Mouse (Mus musculus): ENCODE data around the gene Ccdc154. TPM values are rescaled to one million over a fixed set of nuclear protein-coding genes. Genes with fewer than 3 reads are reported as not detected.
A peak's percentile ranks its signal among the peaks of the same experiment; 100 is the strongest.

Gene Ccdc154
- polyA plus RNA-seq, 1 experiment from 2014 or later, result not detected

DNA sequence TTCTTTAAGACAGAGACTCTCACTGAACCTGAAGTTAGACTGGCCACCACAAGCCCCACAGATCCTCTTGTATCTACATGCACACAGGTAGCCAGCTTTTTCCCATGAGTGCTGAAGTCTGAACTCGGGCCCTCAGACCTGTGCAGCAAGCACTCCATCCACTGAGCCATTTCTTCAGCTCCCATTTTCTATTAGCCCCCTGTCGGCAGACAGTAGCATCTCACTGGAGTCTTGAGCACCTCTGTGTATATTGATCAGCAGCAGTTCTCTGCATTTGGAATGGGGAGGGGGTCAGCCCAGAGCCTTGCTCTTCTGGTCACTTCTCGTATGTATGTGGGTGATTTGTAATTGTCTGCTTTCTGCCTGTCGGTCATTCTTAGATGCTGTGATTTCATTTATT lies 22.3 kb upstream of the Ccdc154 start:
- 70% methylated on average over 4 of the region's 4 CpGs for WGBS (ENCODE audit: insufficient replicate concordance)
- Histone ChIP-seq H3K4me1 (ENCODE audit: insufficient read depth) (no peaks in the 10 kb centered on the region), H3K4me2 (ENCODE audit: low read depth, low read length) (no peak overlapping the region), H3K27ac (ENCODE audit: low read depth) (no peak overlapping the region), H3K9ac (replicated peaks) (no peak overlapping the region), H3K36me3 (replicated peaks; ENCODE audit: insufficient read depth, low read length) (0 out of 2 replicates have a peak, but pooled peaks cover 2% of the 10 kb centered on the region), H3K27me3 (ENCODE audit: insufficient read depth, low read length) (no peaks in the 10 kb centered on the region), H3K4me3 (ENCODE audit: low read depth, low read length) (no peak overlapping the region), H3K9me3 (ENCODE audit: low read length) (no peaks in the 10 kb centered on the region)
- no peak for ATAC-seq
- TF ChIP-seq EP300 (IDR thresholded peaks at IDR 0.05; ENCODE audit: low read depth) (no peak), CTCF (IDR thresholded peaks at IDR 0.05; ENCODE audit: low read depth) (peak; percentile 51)
- DNase-seq, result no peak

- Histone ChIP-seq H3K9me3 (ENCODE audit: low read length) (no peaks in the 10 kb centered on the region), H3K4me3 (ENCODE audit: low read depth, low read length) (no peak overlapping the region), H3K36me3 (replicated peaks; ENCODE audit: insufficient read depth, low read length) (peaks cover 19% of the 10 kb centered on the region), H3K27ac (ENCODE audit: low read depth) (no peak overlapping the region), H3K4me1 (ENCODE audit: insufficient read depth) (no peaks in the 10 kb centered on the region), H3K4me2 (ENCODE audit: low read depth, low read length) (no peak overlapping the region), H3K27me3 (ENCODE audit: insufficient read depth, low read length) (no peaks in the 10 kb centered on the region), H3K9ac (replicated peaks) (no peak overlapping the region)
- TF ChIP-seq CTCF (IDR thresholded peaks at IDR 0.05; ENCODE audit: low read depth) (no peak), EP300 (IDR thresholded peaks at IDR 0.05; ENCODE audit: low read depth) (no peak)
- no peak for ATAC-seq
- WGBS (ENCODE audit: insufficient replicate concordance), result 77% methylated on average over 7 of the region's 7 CpGs
- DNase-seq, result no peak
Observed at GRCm38 (mm10) chr17:25163387-25163786, 1.1 kb downstream of the Ccdc154 start.

DNA sequence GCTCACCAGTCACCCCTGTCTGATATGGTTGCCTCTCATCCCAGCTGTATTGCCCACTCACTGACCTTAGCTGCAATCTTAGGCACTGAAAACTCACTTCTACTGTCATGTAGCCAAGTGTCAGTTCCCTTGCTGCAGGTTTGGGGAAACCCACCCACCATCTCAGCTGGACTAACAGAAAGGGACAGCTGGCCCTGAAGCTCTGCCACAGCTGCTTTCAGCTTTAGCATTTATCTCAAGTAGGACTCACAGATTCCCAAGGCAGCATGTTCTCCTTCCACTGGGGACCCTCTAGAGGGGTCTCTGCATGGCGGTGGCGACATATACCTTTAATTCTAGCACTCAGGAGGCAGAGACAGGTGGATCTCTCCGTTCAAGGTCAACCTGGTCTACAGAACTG lies 2.5 kb downstream of the Ccdc154 start:
- ATAC-seq, result no peak
- peaks cover 13% of the 10 kb centered on the region for H3K36me3 ChIP-seq (replicated peaks; ENCODE audit: insufficient read depth, low read length)
- no peak overlapping the region for H3K4me2 ChIP-seq (ENCODE audit: low read depth, low read length)
- DNase-seq, result no peak
- 87% methylated on average over 3 of the region's 3 CpGs for WGBS (ENCODE audit: insufficient replicate concordance)
- no peaks in the 10 kb centered on the region for H3K27me3 ChIP-seq (ENCODE audit: insufficient read depth, low read length)
- no peak for TF ChIP-seq CTCF (IDR thresholded peaks at IDR 0.05; ENCODE audit: low read depth)
- no peak for TF ChIP-seq EP300 (IDR thresholded peaks at IDR 0.05; ENCODE audit: low read depth)
- H3K9ac ChIP-seq (replicated peaks), result no peak overlapping the region
- H3K4me1 ChIP-seq (ENCODE audit: insufficient read depth), result no peaks in the 10 kb centered on the region
- no peaks in the 10 kb centered on the region for H3K9me3 ChIP-seq (ENCODE audit: low read length)
- no peak overlapping the region for H3K4me3 ChIP-seq (ENCODE audit: low read depth, low read length)
- no peak overlapping the region for H3K27ac ChIP-seq (ENCODE audit: low read depth)

DNA sequence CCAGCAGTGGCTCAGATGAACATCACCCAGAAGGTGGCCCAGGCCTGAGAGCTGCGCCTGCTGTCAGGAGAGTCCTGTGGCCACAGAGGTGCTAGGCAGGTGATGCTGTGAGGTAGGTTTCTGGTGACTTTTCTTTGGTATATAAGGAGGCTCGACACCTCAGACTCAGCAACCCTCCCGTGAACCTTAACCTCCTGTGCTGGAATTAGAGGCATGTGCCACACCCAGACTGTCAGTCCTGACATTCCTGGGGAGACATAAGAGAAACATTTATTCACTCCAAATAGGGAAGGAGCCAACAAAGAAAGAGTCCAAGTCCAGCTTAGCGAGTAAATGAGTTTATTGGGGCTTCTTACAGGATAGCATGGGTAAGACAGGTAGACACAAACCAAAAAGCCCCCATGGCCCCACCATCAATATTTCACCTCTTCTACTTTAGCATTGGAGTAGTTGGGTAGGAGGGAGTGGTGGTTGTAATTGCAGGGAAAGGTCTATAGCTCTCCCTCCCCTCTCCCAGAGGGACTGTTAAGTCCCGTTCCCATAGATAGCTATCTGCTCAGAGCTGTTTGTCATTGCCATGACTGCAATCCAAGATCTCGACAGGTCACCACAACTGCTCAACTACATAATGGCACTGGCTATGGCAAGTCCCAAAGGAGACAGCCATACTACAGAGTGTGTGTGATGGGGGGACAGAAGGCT lies 3.9 kb downstream of the Ccdc154 start:
- Histone ChIP-seq H3K4me3 (ENCODE audit: low read depth, low read length) (no peak overlapping the region), H3K27me3 (ENCODE audit: insufficient read depth, low read length) (no peaks in the 10 kb centered on the region), H3K9ac (replicated peaks) (no peak overlapping the region), H3K36me3 (replicated peaks; ENCODE audit: insufficient read depth, low read length) (peaks cover 2% of the 10 kb centered on the region; the same call in 1 of the 2 replicates), H3K9me3 (ENCODE audit: low read length) (no peaks in the 10 kb centered on the region), H3K4me2 (ENCODE audit: low read depth, low read length) (no peak overlapping the region), H3K4me1 (ENCODE audit: insufficient read depth) (no peaks in the 10 kb centered on the region), H3K27ac (ENCODE audit: low read depth) (no peak overlapping the region)
- ATAC-seq (no peak), DNase-seq (no peak)
- 50% methylated on average over 6 of the region's 6 CpGs for WGBS (ENCODE audit: insufficient replicate concordance)
- no peak for TF ChIP-seq EP300 (IDR thresholded peaks at IDR 0.05; ENCODE audit: low read depth)
- no peak for TF ChIP-seq CTCF (IDR thresholded peaks at IDR 0.05; ENCODE audit: low read depth)

GRCm38 (mm10) chr17:25169706-25170105 lies 7.4 kb downstream of the Ccdc154 start:
- no peak for ATAC-seq
- Histone ChIP-seq H3K9ac (replicated peaks) (no peak overlapping the region), H3K36me3 (replicated peaks; ENCODE audit: insufficient read depth, low read length) (no peaks in the 10 kb centered on the region), H3K4me3 (ENCODE audit: low read depth, low read length) (no peak overlapping the region), H3K4me1 (ENCODE audit: insufficient read depth) (no peaks in the 10 kb centered on the region), H3K9me3 (ENCODE audit: low read length) (no peaks in the 10 kb centered on the region), H3K27ac (ENCODE audit: low read depth) (no peak overlapping the region), H3K4me2 (ENCODE audit: low read depth, low read length) (no peak overlapping the region), H3K27me3 (ENCODE audit: insufficient read depth, low read length) (no peaks in the 10 kb centered on the region)
- 82% methylated on average over 2 of the region's 2 CpGs for WGBS (ENCODE audit: insufficient replicate concordance)
- no peak for TF ChIP-seq EP300 (IDR thresholded peaks at IDR 0.05; ENCODE audit: low read depth)
- TF ChIP-seq CTCF (IDR thresholded peaks at IDR 0.05; ENCODE audit: low read depth), result no peak
- no peak for DNase-seq

GRCm38 (mm10) chr17:25172558-25172957 lies 10.3 kb downstream of the Ccdc154 start:
- ATAC-seq (no peak), DNase-seq (no peak)
- WGBS (ENCODE audit: insufficient replicate concordance), result 71% methylated on average over 3 of the region's 3 CpGs
- TF ChIP-seq CTCF (IDR thresholded peaks at IDR 0.05; ENCODE audit: low read depth) (no peak), EP300 (IDR thresholded peaks at IDR 0.05; ENCODE audit: low read depth) (no peak)
- no peak overlapping the region for H3K9ac ChIP-seq (replicated peaks)
- no peak overlapping the region for H3K4me2 ChIP-seq (ENCODE audit: low read depth, low read length)
- H3K27me3 ChIP-seq (ENCODE audit: insufficient read depth, low read length), result no peaks in the 10 kb centered on the region
- no peak overlapping the region for H3K4me3 ChIP-seq (ENCODE audit: low read depth, low read length)
- H3K9me3 ChIP-seq (ENCODE audit: low read length), result no peaks in the 10 kb centered on the region
- no peak overlapping the region for H3K27ac ChIP-seq (ENCODE audit: low read depth)
- no peaks in the 10 kb centered on the region for H3K36me3 ChIP-seq (replicated peaks; ENCODE audit: insufficient read depth, low read length)
- H3K4me1 ChIP-seq (ENCODE audit: insufficient read depth), result 0 out of 2 replicates have a peak, but pooled peaks cover 2% of the 10 kb centered on the region

All from liver, postnatal 0 days (tissue).